Mouse (Mus musculus) testis, adult 2 months (tissue): ENCODE results near the gene Rab14.

ENCODE experiments used
- CTCF ChIP-seq: fragments of 200-500 bp; IDR thresholded peaks from 2 replicates; pipeline ENCODE4 v1.5.1; 2012; ENCODE audit warnings: low read depth, mild to moderate bottlenecking, inconsistent platforms, low read length, moderate library complexity; ENCODE audit not compliant: control insufficient read depth, insufficient read depth, insufficient replicate concordance
- POLR2A ChIP-seq: fragments of 200-500 bp; IDR thresholded peaks from 2 replicates; pipeline ENCODE4 v1.6.1; 2012; ENCODE audit warnings: low read depth, mild to moderate bottlenecking, inconsistent platforms, low read length, moderate library complexity; ENCODE audit not compliant: control insufficient read depth

DNA sequence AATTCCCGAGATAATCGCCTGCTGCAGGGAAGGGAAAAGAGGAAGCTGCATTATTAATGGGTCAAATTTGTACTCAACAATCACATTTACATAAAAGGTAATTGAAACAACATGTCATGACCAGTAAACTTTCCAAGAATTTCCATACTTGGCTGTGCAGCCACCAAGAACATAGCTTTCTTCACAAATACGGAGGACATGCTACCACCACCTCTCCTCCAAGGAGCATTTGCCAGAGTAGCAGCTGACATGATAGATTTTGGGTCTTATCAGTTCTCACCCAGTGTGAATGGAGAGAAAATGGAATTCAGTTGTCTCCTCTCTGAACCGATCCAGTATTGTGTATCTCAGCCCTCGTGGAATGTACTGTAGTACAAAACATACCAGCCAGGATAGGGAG, 1.4 kb downstream of the Rab14 start:
- TF ChIP-seq CTCF (no peak), POLR2A (no peak)
